Mouse (Mus musculus): Measurements from ENCODE around the gene Ctla4.

Gene Ctla4

GRCm38 (mm10) chr1:60961080-60961479, 74.3 kb downstream of the Ctla4 start:
- in situ Hi-C loops (cut with MboI), result no loop called here

GRCm38 (mm10) chr1:60962095-60962494, 75.3 kb downstream of the Ctla4 start:
- in situ Hi-C loops (cut with MboI), result no loop called here
